Mouse (Mus musculus) CH12.LX (cell line): Measurements from ENCODE around the gene Prr19.

Source experiments
- CTCF ChIP-seq, 2 experiments: IDR thresholded peaks in 1 of 2; conservative IDR thresholded peaks in 1 of 2; 2 replicates each; pipeline ENCODE4 v1.5.1; 2011 to 2012; ENCODE audit warnings: low read depth in 2 of 2, low read length in 2 of 2, improper control_type of control experiment in 1 of 2, inconsistent platforms in 1 of 2, mild to moderate bottlenecking in 1 of 2, moderate library complexity in 1 of 2
- MAFK ChIP-seq: IDR thresholded peaks from 2 replicates; pipeline ENCODE4 v1.6.1; 2011; ENCODE audit warnings: low read length, improper control_type of control experiment; ENCODE audit not compliant: insufficient replicate concordance
- MEF2A ChIP-seq: IDR thresholded peaks from 2 replicates; pipeline ENCODE4 v1.6.1; 2014; ENCODE audit warnings: low read depth, mild to moderate bottlenecking, inconsistent platforms, low read length, improper control_type of control experiment, borderline replicate concordance
- NRF1 ChIP-seq: IDR thresholded peaks from 2 replicates; pipeline ENCODE4 v1.6.1; 2014; ENCODE audit warnings: low read depth, mild to moderate bottlenecking, inconsistent platforms, low read length, improper control_type of control experiment, moderate library complexity
- POLR2A ChIP-seq: IDR thresholded peaks from 2 replicates; pipeline ENCODE4 v1.6.1; 2011; ENCODE audit warnings: low read depth, mild to moderate bottlenecking, improper control_type of control experiment, low read length
- TCF12 ChIP-seq: IDR thresholded peaks from 2 replicates; pipeline ENCODE4 v1.6.1; 2014; ENCODE audit warnings: low read depth, mild to moderate bottlenecking, inconsistent platforms, low read length, improper control_type of control experiment
- USF1 ChIP-seq: IDR thresholded peaks from 2 replicates; pipeline ENCODE4 v1.6.1; 2014; ENCODE audit warnings: low read depth, mild to moderate bottlenecking, inconsistent platforms, low read length, improper control_type of control experiment

DNA sequence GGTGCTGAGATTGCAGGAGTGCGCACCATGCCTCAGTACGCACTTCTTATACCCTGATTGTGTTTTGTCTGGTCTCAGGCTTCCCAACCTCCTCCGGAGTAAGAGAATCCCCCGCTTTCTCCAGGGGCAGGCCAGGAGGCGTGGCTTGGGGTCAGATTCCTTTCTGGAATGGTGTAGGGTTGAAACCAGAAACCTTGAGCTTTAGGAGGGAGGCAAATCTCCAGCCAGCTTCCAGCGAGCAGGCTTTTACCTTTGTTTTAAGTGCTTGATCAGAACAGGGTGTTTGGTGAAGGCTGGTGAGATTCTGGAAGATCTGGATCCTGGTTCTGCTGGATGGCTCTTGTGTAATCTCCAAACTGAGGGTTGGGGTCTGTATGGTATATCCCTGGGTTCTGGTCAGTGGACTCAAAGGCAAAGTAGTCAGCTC, 20.9 kb downstream of the Prr19 start:
- no peak for TF ChIP-seq POLR2A
- TF ChIP-seq CTCF (conservative IDR thresholded peaks at IDR 0.05 in 1 of 2, IDR thresholded peaks at IDR 0.05 in 1 of 2; ENCODE audit: low read depth in 2 of 2, low read length in 2 of 2) = no peak
- TF ChIP-seq USF1 = no peak
- no peak for TF ChIP-seq NRF1
- TF ChIP-seq MAFK = no peak
- no peak for TF ChIP-seq TCF12
- no peak for TF ChIP-seq MEF2A
